Mouse (Mus musculus) spleen, adult 12 weeks (tissue): ENCODE results near the gene Prmt3.

Experiments
- DNase-seq: peaks from one replicate; pipeline ENCODE4 v3.0.0; 2022; ENCODE audit warnings: low spot score

The Prmt3 gene

GRCm38 (mm10) chr7:49797171-49797570 lies 19.0 kb downstream of the Prmt3 start:
- DNase-seq = no peak

DNA sequence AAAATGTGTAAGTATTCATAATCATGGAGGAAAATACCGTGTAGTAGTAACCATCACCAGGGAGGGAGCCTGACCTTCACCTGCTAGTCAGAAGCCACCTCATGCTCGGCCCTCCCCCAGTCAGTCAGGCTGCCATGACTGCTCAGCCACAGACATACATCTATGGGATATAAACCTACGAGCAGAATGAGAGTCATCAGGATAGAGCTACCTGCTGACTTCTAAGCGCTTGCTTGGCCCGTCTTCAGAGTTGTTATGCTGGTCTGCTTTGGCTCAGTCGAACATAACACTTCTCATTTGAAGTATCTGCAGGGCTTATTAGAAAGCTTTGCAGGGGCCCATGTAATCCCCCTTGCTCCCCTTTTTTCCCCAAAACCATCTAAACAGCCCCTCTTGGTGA lies 25.4 kb downstream of the Prmt3 start:
- no peak for DNase-seq

- DNase-seq = no peak
These were observed 26.6 kb downstream of the Prmt3 start for GRCm38 (mm10) chr7:49804638-49805165.

- DNase-seq = no peak
These were observed 27.5 kb downstream of the Prmt3 start for GRCm38 (mm10) chr7:49805618-49806017.

DNA sequence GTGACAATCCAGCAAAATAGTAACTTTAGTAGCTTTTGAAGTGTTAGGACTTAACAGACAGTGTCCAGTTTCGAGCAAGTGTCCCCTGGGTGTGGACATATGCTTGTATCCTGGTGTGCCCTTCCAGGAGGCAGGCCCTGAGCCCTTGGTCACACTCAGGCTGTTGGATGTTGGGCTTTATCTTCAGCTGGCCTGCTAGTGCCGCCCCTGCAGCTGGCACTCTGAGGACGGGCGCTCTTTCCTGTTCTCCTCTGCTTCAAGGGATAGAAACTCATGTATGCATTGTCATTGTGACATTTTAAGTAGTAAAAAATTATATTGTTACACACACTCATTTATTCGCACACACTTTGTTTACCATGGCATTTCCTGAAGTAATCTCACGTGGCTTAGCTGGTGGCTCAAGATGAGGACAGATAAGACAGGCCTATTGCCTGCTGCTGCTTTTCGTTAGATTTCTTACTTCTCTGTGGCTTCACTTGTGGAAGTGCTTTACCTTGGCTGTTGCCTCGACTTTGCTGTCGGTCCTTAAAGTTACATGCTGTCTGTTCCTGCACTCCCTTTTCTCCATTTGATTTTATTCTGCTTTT lies 29.0 kb downstream of the Prmt3 start:
- no peak for DNase-seq

- no peak for DNase-seq
These were observed 29.9 kb downstream of the Prmt3 start for GRCm38 (mm10) chr7:49807846-49808622.

GRCm38 (mm10) chr7:49809100-49809499 lies 31.0 kb downstream of the Prmt3 start:
- DNase-seq = no peak

DNA sequence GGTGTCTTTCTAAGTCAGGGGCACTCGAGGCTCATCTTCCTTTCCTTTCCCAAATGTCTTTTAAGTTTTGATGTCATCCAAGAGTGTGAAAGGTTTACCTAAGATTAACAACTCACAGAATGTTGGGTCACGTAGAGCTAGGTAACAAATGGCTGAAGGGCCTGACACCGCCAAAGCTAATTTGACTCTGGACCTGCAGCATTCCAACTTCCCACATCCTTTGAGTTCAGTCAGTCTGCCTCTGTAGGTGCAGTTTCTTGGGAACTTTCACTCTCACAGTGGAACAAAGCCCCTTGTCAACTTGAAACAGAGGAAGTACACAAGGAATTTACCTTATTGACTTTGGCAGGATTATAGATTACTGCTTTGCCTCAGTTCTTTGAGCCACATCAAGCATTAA lies 31.4 kb downstream of the Prmt3 start:
- DNase-seq = no peak

DNA sequence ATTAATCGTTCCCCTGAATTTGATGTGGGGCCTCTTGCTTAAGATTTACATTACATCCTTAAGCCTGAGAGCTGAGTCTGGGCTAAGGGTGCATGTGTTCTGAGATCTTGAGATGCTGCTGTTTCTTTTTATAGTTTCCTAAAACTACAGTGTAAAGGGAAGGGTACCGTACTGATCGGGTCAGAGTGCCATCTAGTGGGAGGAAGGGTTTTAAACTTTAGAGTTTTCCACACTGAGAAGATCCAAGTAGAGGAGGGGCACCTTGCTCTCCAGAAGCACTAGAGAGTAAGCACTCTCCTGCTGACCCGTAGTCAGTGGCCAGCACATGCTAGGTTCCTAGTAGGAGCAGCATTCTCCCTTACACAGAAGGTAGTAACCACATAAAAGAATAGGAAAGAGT lies 33.2 kb downstream of the Prmt3 start:
- no peak for DNase-seq

- no peak for DNase-seq
These were observed 41.2 kb downstream of the Prmt3 start for GRCm38 (mm10) chr7:49819393-49819792.

DNA sequence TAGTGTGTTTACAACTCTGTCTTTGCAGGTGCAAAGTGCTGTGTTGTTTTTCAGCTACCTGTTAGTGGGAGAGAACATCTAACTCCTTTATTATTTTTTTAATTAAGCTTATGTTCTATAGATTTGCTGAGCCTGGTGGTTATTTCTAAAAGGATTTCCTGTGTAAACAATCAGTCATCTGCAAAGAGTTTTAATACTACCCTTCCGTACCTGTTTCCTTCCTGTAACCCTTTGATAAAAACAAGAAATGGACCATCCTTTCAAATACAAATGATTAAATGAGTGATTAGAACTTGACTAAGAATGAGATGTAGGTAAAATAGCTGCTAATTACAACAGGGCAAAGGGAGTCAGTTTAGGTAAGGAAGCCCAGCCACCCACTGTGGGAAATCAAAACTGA lies 43.2 kb downstream of the Prmt3 start:
- no peak for DNase-seq

GRCm38 (mm10) chr7:49822028-49822427 lies 43.9 kb downstream of the Prmt3 start:
- no peak for DNase-seq

DNA sequence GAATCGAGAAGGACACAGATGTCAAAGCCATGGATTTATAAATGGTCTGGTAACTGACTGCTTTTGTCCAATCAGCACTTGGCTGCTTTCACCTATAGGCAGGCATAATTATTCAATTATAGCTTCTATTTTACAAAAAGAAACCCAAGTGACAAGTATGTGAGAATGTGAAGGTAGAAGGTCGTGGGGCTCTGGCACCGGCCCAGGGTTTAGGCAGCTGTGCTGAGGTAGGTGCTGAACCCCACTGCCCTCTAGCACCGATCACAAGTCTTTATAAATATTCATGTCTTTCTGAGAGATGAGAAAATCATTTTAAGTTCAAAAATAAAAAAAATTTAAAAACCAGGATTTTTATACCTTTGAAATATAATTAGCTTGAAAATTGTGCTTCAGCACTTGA lies 45.4 kb downstream of the Prmt3 start:
- no peak for DNase-seq

GRCm38 (mm10) chr7:49824043-49824442 lies 45.9 kb downstream of the Prmt3 start:
- DNase-seq = no peak

GRCm38 (mm10) chr7:49824581-49824980 lies 46.4 kb downstream of the Prmt3 start:
- DNase-seq = no peak

GRCm38 (mm10) chr7:49825492-49825891 lies 47.3 kb downstream of the Prmt3 start:
- DNase-seq = no peak

DNA sequence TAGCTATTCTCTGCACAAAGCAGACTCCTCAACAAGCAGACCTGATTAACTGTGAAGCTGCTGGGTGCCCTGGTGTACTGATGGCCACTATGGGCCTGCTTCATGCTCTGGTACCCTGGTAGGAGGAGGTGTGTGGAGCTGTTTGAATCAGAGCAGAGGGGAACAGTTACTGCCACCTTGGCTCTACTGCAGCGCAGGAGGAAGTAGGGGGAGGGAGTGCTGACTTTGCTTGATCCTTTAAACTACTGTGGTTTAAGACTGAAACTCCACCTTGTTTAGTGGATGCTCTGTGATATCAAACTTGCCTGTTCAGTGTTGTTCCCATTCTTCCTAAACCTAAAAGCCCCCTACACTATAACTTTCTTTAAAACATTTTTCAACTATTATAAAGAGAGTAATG lies 49.8 kb downstream of the Prmt3 start:
- DNase-seq = no peak

- DNase-seq = no peak
These were observed 64.5 kb downstream of the Prmt3 start for GRCm38 (mm10) chr7:49842366-49843282.

DNA sequence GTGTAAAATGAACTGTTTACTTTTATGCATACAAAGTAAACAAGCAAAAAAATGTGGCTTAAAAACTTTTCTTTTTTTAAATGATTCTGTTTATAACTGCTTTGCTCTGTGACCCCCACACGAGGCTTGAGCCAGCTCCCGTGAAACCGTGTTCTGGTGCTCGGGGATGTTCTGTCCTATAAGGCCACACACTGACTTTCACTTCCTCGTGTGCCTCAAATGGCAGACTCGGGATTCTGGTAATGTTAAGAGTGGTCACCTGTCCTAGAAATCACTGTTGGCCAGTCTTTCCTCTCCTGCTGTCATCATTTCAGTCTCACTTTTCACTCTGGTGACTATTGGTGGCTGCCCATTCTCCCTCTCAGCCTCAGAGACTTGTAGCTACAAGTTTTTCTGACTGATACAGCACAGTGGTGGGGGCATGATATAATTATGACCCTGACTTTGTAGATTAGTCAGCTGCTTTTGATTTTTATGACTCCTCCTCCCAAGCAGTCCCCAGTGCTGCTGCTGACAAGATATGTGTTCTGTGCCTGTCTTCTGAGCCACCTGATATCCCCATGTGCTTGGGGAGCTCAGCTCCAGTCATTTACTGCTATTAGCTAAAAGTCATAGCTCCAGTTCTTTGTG lies 65.3 kb downstream of the Prmt3 start:
- no peak for DNase-seq

- DNase-seq = no peak
These were observed 69.8 kb downstream of the Prmt3 start for GRCm38 (mm10) chr7:49847939-49848338.

GRCm38 (mm10) chr7:49853342-49854181 lies 75.4 kb downstream of the Prmt3 start:
- DNase-seq = no peak
